Mouse (Mus musculus) liver, adult 2 months (tissue): ENCODE data around the gene Trip13.

ENCODE experiments used
- CTCF ChIP-seq: fragments of 200-500 bp; IDR thresholded peaks from 2 replicates; pipeline ENCODE4 v1.5.1; 2011; ENCODE audit warnings: low read depth, low read length, control low read depth
- POLR2A ChIP-seq: fragments of 200-500 bp; IDR thresholded peaks from 2 replicates; pipeline ENCODE4 v1.6.1; 2011; ENCODE audit warnings: low read length, control low read depth; ENCODE audit not compliant: insufficient read depth; ENCODE audit errors: extremely low read depth

DNA sequence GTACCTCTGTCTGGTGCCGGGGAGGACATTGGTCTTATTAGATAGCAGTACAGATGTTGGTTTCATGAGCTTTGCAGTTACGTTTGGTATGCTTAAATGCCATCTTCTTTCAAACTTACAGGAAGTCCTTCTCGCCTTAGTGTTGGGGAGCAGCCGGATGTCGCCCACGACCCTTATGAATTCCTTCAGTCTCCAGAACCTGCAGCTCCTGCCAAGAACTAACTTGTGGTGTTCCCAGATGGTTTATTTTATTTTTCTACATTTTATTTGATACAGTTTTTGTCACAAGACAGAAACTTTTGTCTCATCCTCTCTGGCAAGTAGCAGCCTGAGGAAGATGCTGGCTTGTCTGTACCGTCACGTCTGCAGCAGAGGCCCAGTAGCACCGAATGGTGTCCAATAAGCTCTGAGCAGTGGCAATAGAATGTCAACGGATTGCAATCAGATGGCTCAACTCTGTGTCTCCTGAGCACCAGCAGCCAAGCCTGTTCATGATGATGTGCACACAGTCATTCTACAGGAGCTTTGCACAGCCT, 22.6 kb upstream of the Trip13 start:
- TF ChIP-seq CTCF (no peak), POLR2A (no peak)
